ENCODE assay signal across 12 mouse cellular contexts in genomic region chr14:28413516-28413915, GRCm38 (mm10).
"Had no signal": no experiment of that assay in that cellular context is flagged by ENCODE, and none has a peak within 500 bp of the region (broad histone marks: within the 10 kb centered on the region; RNA-seq: fewer than 3 reads in every experiment).

No protein-coding gene starts in this region.

- H3K9me3 ChIP-seq: intestine, embryonic 15.5 days; liver, embryonic 13.5 days; midbrain, embryonic 12.5 days; stomach, embryonic 15.5 days had no signal

- DNase-seq: kidney, adult 18-20 months; kidney, postnatal 25 days; layer of hippocampus, adult 9-11 months; layer of hippocampus, postnatal 36 days; left cerebral cortex, postnatal 4 days; liver; liver, embryonic 13.5 days; liver, postnatal 0 days; thymus, postnatal 4 days had no signal

- H3K27me3 ChIP-seq: intestine, embryonic 15.5 days; liver, embryonic 13.5 days; stomach, embryonic 15.5 days had no signal

- H3K9ac ChIP-seq: intestine, embryonic 15.5 days; liver, embryonic 13.5 days; liver, postnatal 0 days; midbrain, embryonic 12.5 days; stomach, embryonic 15.5 days had no signal

- ATAC-seq: intestine, embryonic 15.5 days; liver, postnatal 0 days had no signal

- H3K36me3 ChIP-seq: intestine, embryonic 15.5 days; liver, embryonic 13.5 days; midbrain, embryonic 12.5 days; stomach, embryonic 15.5 days had no signal

- H3K27ac ChIP-seq: intestine, embryonic 15.5 days; liver, embryonic 13.5 days; midbrain, embryonic 12.5 days; stomach, embryonic 15.5 days had no signal

- H3K4me3 ChIP-seq: intestine, embryonic 15.5 days; liver, embryonic 13.5 days; midbrain, embryonic 12.5 days; stomach, embryonic 15.5 days had no signal

- H3K4me1 ChIP-seq: liver, embryonic 13.5 days had no signal

- H3K4me2 ChIP-seq: intestine, embryonic 15.5 days; liver, embryonic 13.5 days; midbrain, embryonic 12.5 days; stomach, embryonic 15.5 days had no signal
